Mouse (Mus musculus): ENCODE data around the gene Gins2. TPM values are rescaled to one million over a fixed set of nuclear protein-coding genes. Genes with fewer than 3 reads are reported as not detected.
A peak's percentile ranks its signal among the peaks of the same experiment; 100 is the strongest.

Gene Gins2
- total RNA-seq, 2 experiments from 2014 or later, result 2.9 to 4.6 TPM

GRCm38 (mm10) chr8:120607460-120607859, 18.4 kb upstream of the Gins2 start:
- DNase-seq (ENCODE audit: extremely low spot score in 1 of 2, low spot score in 1 of 2), result no peak

- no peak for DNase-seq (ENCODE audit: extremely low spot score in 1 of 2, low spot score in 1 of 2)
Measured at GRCm38 (mm10) chr8:120602672-120603071, 13.6 kb upstream of the Gins2 start.

DNA sequence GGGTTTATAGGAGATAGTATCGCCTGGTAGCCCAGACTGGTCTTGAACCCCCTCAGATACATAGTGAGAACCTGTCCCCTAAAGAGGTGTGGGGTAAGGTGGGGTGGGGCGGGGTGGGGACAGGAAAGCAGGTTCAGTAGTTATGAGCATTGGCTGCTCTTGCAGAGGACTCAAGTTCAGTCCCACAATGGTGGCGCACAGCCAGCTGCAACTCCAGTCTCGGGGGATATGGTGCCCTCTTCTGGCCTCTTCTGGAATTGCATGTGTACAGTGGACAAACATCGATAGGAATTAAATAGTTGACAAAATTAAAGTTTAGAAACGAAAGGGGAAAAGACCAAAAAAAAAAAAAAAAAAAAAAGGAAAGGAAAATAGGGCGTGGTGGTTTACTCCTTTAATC, 10.4 kb upstream of the Gins2 start:
- peak; percentile 71 to 89 for DNase-seq (ENCODE audit: extremely low spot score in 1 of 2, low spot score in 1 of 2)

DNA sequence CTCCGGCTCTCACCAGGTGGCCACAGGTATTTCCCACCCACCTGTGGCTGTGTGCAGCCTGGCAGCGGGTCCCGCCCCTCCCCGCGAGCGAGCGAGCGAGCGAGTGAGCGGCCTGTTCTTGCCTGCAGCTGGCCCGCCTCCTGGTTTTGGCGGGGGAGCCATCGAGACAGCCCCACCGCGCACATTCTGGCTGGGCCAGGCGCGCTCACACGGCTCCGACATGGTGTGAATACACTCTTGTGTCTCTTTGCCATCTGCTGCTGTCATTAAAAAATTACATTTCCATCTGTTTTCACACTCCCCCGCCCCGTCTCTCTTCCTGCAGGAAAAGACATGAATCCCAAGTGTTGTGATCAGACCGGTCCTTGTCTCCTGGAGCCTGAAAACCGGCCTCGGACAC, 9.5 kb upstream of the Gins2 start:
- DNase-seq (ENCODE audit: extremely low spot score in 1 of 2, low spot score in 1 of 2), result peak; percentile 60 to 61

- peak in 1 of 2 experiments; percentile 67 for DNase-seq (ENCODE audit: extremely low spot score in 1 of 2, low spot score in 1 of 2)
Measured at GRCm38 (mm10) chr8:120595963-120596362, 6.9 kb upstream of the Gins2 start.

- no peak for DNase-seq (ENCODE audit: extremely low spot score in 1 of 2, low spot score in 1 of 2)
Measured at GRCm38 (mm10) chr8:120594571-120594970, 5.5 kb upstream of the Gins2 start.

- DNase-seq (ENCODE audit: extremely low spot score in 1 of 2, low spot score in 1 of 2), result no peak
Measured at GRCm38 (mm10) chr8:120591587-120592292, 2.6 kb upstream of the Gins2 start.

DNA sequence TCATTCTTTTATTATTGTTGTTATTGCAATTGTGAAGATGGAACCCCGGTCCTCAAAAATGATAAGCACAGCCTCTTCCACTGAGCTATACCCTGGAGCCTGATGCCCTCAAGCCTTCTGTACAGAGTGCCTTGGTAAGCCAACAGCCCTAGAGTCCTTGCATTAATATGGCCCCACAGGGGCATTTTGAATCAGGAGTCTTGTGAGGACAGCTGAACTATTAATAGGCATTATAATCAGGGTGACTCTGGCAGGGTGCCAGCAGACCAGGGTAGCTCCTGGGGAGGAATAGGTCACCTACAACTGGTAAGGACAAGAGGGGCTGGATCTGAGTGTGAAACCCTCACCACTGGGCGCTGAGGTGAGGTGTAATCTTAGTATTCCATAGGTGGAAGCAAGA, 817 bp upstream of the Gins2 start:
- no peak for DNase-seq (ENCODE audit: extremely low spot score in 1 of 2, low spot score in 1 of 2)

DNA sequence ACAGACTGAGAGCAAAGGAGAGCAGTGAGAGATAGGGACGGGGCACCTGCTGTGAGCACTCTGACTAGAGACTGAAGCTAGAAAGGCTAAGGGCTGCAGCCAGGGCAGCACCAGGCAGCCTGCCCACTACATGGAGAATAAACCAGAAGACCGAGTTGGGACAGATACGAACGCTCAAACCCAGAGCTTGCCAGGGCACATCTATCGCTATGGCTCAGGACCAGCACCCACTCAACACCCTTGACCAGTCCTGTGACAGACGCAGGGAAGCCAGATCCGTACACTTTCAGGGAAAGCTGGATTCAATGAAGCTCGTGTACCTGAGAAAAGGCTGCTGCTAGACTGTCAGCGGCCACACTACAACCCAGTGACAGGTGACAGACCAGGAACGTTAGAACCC, 3.6 kb downstream of the Gins2 start:
- no peak for DNase-seq (ENCODE audit: extremely low spot score in 1 of 2, low spot score in 1 of 2)

GRCm38 (mm10) chr8:120581811-120582210, 7.3 kb downstream of the Gins2 start:
- DNase-seq (ENCODE audit: extremely low spot score in 1 of 2, low spot score in 1 of 2), result no peak

- no peak for DNase-seq (ENCODE audit: extremely low spot score in 1 of 2, low spot score in 1 of 2)
Measured at GRCm38 (mm10) chr8:120581329-120581728, 7.8 kb downstream of the Gins2 start.

- DNase-seq (ENCODE audit: extremely low spot score in 1 of 2, low spot score in 1 of 2), result peak in 1 of 2 experiments; percentile 36
Measured at GRCm38 (mm10) chr8:120580336-120581000, 8.6 kb downstream of the Gins2 start.

GRCm38 (mm10) chr8:120577821-120578220, 11.3 kb downstream of the Gins2 start:
- DNase-seq (ENCODE audit: extremely low spot score in 1 of 2, low spot score in 1 of 2), result no peak

- DNase-seq (ENCODE audit: extremely low spot score in 1 of 2, low spot score in 1 of 2), result no peak
Measured at GRCm38 (mm10) chr8:120575801-120576200, 13.3 kb downstream of the Gins2 start.

DNA sequence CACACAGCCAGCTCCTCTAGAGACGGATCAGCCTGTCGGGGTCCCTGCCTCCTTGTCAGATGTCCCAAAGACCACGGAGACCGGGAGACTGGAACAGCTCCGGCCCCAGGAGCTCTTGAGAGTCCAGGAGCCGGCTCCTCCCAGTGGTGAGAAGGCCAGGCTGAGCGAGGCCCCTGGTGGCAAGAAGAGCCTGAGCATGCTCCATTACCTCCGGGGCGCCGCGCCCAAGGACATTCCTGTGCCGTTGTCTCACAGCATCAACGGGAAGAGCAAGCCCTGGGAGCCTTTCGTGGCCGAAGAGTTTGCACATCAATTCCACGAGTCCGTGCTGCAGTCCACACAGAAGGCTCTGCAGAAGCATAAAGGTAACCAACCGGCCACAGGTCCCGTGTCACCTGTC, 14.2 kb downstream of the Gins2 start:
- no peak for DNase-seq (ENCODE audit: extremely low spot score in 1 of 2, low spot score in 1 of 2)

DNA sequence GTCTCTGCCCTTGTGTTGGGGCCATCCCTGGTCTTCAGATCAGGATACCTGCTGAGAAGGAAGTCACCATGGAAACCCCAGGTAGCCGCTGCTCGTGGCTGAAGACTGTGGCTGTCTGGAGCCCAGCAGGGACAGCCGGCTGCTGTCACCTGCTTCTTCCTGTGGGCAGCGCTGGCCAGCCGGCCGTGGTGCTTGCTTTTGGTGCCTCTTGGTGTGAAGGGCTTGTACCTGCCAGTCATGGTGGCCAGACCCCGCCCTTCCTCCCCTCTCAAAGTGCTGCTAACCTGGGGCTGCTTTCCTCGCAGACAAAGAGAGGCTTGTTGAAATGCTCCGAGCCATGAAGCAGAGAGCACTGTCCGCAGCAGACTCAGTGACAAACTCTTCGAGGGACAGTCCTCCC, 15.2 kb downstream of the Gins2 start:
- DNase-seq (ENCODE audit: extremely low spot score in 1 of 2, low spot score in 1 of 2), result no peak

DNA sequence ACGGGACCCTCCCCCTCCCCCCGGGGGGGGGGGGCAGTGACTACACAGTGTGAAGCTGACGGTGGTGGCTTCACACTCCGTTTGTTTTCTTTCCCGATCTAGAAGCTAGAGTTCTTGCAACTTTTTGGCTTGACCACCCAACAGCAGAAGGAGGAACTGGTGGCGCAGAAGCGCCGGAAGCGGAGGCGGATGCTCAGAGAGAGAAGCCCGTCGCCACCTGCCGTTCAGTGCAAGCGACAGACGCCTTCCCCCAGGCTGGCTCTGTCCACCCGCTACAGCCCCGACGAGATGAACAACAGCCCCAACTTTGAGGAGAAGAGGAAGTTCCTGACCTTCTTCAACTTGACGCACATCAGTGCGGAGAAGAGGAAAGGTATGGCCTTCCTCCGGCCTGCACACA, 16.6 kb downstream of the Gins2 start:
- DNase-seq (ENCODE audit: extremely low spot score in 1 of 2, low spot score in 1 of 2), result peak in 1 of 2 experiments; percentile 66

GRCm38 (mm10) chr8:120571561-120571960, 17.5 kb downstream of the Gins2 start:
- no peak for DNase-seq (ENCODE audit: extremely low spot score in 1 of 2, low spot score in 1 of 2)

GRCm38 (mm10) chr8:120569939-120570715, 19.0 kb downstream of the Gins2 start:
- DNase-seq (ENCODE audit: extremely low spot score in 1 of 2, low spot score in 1 of 2), result peak; percentile 82 to 90

- no peak for DNase-seq (ENCODE audit: extremely low spot score in 1 of 2, low spot score in 1 of 2)
Measured at GRCm38 (mm10) chr8:120569123-120569522, 20.0 kb downstream of the Gins2 start.

- DNase-seq (ENCODE audit: extremely low spot score in 1 of 2, low spot score in 1 of 2), result no peak
Measured at GRCm38 (mm10) chr8:120568164-120568798, 20.8 kb downstream of the Gins2 start.
